Mouse (Mus musculus) testis, postnatal 14 days (tissue): ENCODE measurements around the gene Majin.
A peak's percentile ranks its signal among the peaks of the same experiment; 100 is the strongest.

Source experiments
- DNase-seq: peaks from one replicate; pipeline ENCODE4 v3.0.0; 2021; ENCODE audit warnings: low spot score

Gene Majin

DNA sequence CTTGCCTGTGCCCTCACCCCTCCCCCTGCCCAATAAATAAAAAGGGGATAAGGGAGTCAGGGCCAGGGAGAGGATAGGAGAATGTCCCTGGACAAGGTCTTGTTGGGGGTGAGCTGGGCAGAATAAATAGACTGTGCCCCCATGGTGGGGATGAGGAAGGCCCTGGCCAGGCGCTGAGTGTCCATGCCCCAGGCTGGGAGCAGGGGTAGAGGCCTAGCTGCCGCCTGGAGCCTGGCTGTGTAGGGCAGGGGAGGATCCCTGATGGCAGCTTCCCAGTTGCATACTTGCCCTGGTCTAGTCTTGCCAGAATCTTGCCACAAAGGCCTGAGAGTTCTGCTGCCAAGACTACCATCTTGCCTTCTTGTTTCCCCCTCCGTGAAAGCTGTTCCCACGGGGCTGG, 43.7 kb downstream of the Majin start:
- no peak for DNase-seq

DNA sequence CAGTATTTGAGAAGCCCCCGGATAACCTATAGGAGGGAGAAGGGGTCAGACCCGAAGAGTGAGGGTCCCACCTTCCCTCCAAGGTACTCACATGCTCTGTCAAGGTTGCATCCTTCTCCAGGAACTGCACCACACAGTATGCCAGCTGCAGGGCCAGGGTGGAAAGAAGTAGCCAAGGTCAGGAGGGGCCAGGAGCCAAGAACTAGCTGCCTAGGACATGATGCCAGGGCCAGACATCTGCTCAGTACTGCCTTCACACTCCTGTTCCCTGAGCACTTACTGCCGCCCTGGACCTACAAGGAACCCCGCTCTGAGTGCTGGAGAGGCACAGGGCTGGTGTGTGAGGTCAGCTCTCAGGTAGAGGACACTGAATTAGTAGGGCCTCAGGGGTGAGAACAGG, 46.2 kb downstream of the Majin start:
- peak; percentile 47 for DNase-seq

DNA sequence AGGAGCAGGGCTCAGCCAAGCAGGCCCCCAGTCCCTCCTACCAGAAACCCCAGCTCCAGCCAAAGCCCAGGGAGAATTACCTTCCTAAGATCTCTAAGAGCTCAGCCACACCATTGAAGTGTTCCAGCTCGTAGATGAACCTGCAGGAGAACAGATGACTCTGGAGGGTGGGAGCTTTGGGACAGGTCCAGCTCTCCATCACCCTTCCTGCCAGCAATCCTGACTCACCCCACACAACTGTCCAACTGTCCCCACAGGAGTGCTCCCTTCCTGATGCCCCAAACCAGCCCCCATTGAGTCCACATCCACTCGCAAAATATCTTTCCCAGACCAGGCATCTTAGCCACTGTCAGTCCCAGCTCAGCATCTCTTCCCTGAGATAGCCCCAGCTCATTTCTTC, 46.8 kb downstream of the Majin start:
- DNase-seq = no peak

DNA sequence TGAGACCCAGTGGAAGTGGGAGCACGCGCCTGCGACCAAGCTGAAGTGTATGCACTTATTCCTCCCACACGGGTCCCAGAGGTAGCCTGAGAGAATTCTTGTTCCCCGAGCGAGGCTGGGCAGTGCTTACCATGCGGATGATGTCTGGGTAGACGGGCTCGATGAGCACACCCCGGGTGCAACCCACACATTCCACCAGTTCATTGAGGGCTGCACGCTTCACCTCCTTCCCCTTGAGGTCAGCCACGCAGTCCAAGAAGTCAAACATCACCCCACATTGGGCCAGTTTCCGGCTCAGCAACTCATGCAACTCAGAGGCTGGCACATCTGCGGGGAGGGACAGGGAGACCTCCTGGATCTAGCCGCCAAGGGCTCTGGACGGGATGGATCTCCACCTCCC, 49.5 kb downstream of the Majin start:
- DNase-seq = peak; percentile 9

DNA sequence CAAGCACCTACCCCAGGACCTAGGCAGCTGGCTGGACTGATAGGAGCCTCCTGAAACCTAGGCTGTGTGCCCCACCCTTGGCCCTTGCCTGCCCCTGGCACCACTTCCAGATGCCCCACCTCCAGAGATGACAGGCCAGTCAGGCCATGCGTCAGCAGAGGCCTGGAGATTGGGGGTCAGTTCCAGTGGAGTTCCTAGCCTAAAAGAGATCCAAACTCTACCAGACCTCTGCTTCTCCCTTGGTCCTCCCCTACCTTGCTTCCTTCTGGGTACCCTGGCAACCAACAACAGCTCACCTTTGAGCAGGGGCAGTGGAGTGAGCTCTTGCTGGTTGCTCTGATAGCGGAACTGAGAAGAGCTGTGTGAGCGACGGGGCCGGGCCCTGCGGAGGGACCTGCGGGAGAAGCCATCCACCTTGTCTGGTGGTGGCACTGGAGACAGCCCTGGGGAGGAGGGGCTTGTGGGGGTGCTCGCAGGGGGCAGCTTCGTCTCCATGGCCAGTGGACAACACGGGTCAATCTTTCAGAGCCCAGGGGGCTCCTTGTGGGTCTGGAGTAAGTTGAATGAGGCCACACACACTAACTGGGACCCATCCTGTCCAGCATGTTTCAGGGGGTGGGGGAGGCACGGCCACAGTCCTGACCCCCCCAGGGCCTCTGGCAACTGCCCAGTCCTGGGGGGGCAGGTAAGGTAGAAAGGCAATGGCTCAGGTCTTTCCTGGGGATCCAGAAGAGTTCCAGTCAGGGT, 50.3 kb downstream of the Majin start:
- no peak for DNase-seq

DNA sequence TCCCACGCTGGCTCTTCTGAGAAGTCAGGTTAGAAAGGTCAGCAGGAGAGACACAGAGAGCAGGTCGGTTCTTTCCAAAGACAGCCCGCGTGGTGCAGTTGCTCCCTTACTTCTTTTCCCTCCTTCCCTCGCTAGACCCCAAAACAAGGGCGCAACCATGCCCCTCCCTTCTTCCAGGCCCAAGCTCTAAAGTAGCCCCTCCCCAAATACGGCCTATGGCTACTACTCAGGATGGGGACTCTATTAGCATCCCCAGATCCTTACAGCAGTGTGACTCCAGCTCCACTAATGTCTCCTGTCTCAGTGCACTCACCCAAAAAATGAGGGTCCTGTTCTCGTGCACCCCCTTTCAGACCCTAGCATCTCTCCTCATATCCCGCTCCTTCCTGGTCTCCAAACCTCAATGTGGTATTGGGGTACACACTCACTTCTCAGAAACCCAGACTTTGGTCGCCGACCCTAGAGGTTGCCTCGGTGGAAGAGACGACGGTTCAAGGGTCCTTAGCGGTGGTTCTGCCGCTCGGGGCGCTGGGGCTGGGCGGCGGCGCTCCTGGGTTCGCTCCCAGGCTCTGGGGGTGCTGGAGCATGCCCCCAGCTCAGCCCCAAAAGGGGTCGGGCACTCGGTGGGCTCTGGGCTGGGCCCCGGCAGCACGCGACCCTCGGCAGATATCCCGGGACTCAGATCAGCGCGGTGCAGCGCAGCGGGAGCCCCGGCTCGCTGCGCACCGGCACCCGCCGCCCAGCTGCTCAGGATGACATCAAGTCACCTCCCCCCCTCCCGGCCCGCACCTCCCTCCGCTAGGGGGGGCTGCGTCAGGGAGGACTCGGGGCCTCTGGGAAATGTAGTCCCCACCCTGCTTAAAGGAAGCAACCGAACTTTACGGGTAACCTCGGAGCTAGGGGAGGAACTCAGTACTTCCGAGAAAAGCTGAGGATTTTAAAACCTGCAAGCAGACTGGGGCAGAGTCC, 51.2 kb downstream of the Majin start, which contains the start of gene Ppp2r5b:
Ppp2r5b (minus strand) TSS at position 789 of the 969 bp plus-strand sequence.
- DNase-seq = peak; percentile 92

DNA sequence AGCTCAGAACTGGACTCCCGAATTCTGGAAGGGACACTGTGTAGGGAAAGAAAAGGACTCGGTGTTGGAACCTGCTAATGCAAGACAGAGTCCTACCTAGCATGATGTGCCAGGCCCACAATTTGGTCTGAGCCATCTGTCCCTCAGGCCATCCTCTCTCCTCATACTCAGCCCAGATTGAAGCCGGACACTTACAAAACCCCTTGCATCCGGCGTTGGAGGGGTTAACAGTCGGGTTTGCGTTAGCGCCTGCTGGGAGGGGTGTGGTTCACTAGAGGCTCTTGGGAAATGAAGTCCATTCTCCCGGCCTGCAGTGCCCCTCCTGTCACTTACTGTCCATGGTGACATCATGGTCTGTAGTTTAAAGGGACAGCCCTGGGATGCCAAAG, 51.9 kb downstream of the Majin start:
- DNase-seq = peak; percentile 87

DNA sequence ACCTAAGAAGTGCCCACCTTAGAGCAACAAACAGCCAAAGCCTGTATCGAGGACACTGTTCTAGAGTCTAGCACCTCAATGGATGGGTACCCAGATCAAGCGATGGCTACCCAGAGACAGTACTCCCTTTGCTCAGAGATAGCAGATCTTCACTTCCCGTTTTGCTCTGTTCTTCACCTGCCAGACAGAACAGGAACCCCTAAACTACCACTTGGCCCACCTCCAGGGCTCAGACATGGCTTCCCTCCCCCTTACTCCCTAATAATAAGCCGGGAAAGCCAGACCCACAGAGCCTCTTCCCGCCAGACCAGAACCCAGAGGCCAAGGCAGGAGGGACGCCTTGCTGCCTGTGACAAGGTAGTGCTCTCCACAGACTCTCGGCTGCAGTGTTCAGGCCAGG, 52.7 kb downstream of the Majin start:
- DNase-seq = no peak

DNA sequence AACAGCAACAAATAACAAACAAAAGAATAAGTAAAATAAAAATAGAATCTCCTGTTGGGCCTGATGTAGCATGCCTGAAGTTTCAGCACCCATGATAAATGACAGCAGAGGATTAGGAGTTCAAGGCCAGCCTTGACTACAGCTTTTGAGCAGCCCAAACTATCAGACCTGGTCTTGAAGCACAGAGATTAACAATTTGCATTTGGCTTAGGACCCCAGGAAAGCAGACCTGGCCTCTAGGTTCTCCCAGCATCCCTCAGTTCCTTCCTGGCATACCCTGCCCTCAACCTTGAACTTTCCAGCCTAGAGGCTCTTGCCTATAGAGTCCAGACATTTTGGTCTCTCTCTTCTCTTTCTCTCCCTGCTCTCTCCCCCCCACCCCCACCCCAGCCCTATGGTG, 54.6 kb downstream of the Majin start:
- DNase-seq = no peak

DNA sequence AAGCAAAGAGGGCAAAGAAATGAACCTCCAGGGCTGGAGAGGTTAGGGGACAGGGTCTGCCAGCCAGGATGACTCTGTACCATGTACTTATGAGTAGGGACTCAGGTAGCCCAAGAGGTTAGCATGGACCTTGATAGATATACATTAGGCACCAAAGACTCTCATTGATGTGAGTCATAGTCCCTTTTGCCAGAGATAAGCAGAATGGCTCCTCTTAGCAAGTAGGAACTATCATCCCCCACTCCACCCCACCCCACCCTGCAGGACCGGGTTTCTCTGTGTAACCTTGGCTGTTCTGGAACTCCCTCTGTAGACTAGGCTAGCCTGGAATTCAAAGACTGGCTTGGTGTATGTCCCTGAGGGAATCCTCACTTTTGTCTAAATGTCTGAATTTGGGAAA, 55.9 kb downstream of the Majin start:
- no peak for DNase-seq

DNA sequence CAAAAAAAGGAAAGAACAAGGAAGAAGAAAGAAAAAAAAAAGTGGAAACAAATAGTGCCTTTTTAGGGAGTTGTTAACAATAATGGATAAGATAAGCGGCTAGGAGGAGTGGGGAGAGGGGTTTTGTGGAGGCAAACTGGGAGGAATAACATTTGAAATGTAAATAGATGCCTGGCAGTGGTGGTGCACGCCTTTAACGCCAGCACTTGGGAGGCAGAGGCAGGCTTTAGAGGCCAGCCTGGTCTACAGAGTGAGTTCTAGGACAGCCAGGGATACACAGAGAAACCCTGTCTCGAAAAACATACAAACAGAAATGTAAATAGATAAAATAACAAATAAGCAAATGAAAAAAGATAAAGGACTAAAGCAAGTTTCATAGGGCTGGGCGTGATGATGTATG, 56.5 kb downstream of the Majin start:
- no peak for DNase-seq

DNA sequence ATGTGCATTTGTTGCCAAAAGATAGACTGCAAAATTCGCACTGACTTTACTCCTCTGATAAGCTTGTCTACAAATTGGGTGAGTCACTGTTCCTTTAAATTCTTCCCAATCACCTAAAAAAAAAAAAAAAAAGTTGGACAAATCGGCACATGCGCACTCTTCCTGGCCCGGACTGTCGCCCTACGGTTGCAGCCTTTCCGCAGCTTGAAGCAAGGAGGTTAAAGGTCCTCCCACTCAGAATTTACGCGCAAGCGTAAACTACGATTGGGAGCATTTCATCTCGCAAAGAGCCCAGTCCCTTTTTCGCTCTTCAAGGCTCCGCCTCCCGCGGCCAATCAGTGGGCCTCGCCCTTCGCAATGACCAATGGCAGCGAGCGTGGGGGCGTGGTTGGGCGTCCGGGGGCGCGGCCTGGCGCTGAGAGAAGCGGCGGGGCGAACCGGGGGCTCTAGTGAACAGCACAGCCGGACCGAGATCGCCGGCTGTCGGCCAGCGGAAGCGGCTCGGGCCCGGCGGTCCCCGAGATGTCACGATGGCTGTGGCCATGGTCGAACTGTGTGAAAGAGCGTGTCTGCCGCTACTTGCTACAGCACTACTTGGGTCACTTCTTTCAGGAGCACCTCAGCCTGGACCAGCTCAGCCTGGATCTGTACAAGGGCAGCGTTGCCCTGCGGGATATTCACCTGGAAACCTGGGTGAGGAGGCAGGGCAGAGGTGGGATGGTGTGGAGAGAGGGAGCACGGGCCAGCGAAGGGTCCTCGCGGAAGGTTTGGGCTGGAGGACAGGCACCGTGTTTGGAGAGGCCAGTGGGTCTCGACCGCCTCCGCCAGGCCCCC, 57.3 kb downstream of the Majin start, which contains the start of gene Atg2a:
Atg2a (plus strand) TSS at position 395 of the 834 bp plus-strand sequence.
- peak; percentile 99 for DNase-seq

DNA sequence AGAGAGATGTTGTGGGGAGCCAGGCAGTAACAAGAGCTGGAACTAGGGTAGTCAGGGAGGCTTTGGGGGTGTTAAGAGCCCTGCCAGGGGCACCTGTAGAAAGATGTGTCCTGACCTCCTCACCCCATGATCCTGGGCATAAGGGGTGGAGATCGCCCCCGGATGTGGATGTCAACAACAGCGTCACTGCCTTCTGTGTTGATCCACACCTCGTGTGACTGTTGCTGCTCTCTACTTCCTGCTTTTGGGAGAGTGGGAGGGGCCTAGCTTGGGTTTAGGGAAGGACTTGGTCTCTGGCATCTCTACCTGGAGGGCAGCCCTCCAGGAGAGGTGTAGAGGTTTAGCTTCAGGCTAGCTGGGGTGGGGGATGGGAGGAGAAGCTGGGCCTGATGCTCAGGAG, 58.1 kb downstream of the Majin start:
- DNase-seq = peak; percentile 64

DNA sequence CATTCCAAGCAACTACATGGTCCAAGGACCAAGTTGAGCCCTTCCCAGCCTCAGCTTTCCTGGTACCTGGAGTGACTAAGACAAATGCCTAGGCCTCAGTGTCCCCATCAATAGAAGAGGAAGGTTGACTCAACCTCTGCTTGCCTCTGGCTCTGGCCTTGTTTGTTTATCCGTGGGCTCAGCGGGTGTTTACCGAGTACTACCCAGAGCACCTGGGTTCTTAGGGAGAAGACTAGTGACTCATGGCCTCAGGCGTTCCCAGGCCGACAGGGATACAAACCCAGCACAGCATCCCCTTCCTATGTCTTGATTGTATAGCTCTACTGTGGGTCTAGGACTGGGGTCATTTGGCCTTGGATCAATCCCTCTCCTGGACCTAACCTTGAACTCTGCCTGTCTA, 59.0 kb downstream of the Majin start:
- no peak for DNase-seq

DNA sequence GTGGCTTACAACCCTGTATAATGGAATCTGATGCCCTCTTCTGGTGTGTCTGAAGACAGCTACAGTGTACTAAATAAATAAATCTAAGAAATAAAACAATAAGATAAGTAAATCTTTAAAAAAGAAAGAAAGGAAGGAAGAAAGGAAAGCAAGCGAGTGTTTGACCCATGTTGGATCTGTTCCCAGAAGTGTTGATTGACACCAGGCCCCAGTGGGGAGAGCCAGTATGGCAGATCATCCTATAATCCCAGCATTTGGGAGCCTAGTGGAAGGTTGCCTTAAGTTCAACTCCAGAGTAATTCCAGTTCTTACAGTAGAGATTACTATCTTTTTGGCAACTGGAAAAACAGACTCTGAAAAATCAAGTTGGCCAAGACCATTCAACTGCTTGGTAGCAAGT, 61.6 kb downstream of the Majin start:
- no peak for DNase-seq

DNA sequence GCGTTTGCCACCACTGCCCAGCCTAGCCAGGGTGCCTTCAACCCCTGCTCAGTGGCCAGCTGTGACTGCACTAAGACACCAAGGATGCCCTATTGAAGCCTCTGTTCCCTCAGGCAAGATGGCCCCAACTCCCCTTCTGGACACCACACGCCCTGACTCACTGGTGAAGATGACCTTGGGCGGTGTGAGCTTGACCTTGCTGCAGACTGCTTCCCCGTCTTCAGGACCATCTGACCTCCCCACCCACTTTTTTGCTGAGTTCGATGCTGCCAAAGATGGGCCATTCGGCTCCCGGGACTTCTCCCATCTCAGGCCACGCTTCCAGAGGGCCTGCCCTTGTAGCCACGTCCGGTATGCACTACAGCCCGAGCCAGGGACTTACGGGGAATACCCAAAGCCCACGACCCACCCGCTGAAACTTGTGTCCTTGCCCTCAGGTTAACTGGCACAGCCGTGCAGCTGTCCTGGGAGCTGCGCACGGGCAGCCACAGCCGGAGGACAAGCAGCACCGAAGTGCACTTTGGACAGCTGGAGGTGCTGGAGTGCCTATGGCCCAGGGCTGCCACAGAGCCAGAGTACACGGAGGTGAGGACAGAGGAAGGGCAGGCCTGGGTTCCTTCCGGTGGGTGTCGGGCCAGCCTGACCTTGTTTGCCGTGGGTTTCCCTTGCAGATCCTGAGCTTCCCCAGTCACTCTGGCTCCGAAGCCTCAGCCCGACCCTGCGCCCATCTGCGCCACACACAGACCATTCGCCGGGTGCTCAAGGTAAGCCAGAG, 63.5 kb downstream of the Majin start:
- no peak for DNase-seq

DNA sequence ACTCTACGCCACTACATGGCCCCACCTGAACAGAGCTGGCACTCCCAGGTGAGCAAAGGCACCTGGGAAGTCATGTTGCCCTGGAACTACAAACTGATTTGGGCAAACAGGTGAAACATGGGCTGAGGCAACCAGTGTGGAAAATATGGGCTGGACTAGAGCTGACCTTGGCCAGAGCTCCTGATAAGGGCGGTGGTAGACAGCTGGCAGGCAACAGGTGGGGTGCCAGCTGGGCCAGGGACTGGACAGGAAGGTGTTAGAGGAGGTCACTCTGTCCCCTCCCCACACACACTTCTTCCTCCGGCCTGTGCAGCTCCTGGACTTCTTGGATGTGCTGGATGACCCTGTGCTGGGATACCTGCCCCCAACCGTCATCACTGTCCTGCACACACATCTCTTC, 68.8 kb downstream of the Majin start:
- no peak for DNase-seq

DNA sequence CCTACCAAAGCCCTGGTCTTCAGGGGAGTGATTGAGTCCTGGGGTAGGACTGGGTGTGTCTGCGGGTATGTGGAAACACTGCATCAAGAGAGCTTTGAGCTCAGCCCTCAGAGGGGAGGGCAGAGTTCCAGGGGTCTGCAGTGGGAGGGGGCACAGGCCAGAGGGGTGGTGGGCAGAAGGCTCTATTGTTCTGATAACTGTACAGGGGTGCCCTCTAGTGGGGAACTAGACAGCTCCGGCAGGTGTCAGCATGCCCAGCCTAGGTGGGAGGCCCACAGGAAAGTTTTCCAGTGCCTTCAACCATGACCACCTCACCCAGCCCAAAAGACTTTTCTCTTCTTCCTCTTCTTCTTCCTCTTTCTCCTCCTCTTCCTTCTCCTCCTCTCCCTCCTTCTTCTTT, 76.2 kb downstream of the Majin start:
- no peak for DNase-seq

DNA sequence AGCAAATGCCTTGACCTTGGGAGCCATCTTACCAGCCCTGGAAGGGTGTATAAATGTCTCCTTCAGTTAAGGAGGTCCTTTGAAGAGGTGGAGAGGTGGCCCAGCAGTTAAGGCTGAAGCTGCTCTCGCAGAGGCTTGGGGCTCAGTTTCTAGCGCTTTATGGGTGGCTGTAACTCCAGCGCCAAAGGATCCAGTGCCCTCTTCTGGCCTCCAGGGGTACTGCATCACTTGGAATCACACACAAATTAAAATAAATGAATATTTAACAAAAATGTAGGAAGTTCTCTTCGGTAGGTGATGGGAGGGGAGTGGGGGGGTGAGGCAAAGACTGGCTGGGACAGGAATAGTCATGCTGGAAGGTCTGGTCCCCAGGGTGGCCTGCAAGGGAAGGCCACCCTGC, 76.8 kb downstream of the Majin start:
- no peak for DNase-seq

DNA sequence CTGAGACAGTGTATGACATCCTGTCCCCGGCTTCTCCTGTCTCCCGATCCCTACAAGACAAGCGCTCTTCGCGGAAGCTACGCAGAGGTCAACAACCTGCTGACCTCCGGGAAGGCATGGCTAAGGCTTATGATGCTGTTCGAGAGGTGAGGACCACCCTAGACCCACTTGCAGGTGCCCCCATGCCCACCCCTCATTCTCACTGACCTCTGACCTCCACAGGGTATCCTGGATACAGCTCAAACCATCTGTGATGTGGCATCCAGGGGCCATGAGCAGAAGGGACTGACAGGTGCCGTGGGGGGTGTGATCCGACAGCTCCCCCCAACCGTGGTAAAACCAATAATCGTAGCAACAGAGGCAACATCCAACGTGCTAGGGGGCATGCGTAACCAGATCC, 77.2 kb downstream of the Majin start:
- DNase-seq = no peak

DNA sequence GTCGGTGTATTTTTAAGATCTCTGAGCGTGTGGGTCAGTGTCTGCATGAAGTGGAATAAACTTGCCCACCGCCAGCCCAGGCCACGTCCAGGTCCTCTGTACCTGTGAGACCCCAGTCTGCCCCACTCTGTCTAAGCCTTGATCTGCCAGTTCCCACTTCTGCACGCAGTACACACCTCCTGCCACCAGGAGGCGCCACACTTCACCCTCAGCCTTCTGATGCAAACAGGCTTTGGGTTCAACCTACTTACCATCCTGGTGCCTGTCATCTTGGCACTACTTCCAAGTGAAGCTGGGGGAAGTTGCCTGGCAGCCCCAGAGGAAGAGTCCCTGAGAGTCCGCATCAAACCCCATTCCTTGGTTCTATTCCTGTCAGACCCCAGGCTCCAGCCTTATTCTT, 78.0 kb downstream of the Majin start:
- peak; percentile 59 for DNase-seq
